Mouse (Mus musculus) heart, adult 18-20 months (tissue): ENCODE data around the gene Pxmp4. TPM values are rescaled to one million over a fixed set of nuclear protein-coding genes. Genes with fewer than 3 reads are reported as not detected.
A peak's percentile ranks its signal among the peaks of the same experiment; 100 is the strongest.

Experiments used
- DNase-seq, 2 experiments: peaks; one replicate each; pipeline ENCODE4 v3.0.0; 2021 to 2022; ENCODE audit warnings: mixed read lengths in 1 of 2
- total RNA-seq, 2 experiments: library from RNA; stranded (reverse); gene quantifications; 2 replicates each; pipeline ENCODE4 v1.2.3; 2021

Gene Pxmp4
- total RNA-seq, 2 experiments from 2014 or later, result 22.6 to 25.6 TPM

DNA sequence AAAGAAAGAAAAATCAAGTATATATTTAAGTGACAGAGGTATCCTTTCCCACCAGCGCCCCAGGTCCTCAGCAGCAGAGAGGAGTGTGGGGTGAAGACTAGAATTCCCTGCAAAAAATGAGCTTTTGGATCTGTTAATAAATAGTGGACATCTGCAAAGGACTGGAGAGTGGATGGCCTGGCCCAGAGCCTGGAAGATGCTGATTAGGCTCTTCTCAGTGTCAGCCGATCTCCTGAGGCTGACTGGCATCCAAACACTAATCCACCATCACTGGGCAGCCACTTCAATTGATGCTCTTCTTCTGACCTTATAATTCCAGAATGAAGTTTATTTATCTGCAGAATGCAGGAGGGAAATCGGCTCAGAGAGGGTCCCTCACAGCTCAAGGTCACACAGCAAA is 30.5 kb downstream of the Pxmp4 start:
- no peak for DNase-seq

DNA sequence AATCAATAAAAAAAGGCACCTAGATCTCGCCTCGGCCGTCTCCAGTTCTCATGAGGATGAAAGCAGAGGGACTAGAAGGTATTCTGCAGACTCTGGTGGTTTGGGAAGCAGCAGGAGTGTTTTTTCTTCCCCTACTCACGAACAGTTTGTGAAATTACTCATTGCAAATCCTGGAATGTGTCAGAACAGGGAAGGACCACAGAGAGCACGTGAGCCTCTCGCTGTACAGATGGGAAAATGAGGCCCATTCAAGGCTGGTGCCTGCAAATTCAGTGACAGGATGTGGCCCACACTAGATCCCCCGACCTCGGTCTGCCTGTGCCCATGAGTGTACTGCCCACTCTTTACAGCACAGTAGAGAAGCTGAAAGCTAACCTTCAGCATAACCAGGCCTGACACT is 31.5 kb downstream of the Pxmp4 start:
- DNase-seq, result no peak

DNA sequence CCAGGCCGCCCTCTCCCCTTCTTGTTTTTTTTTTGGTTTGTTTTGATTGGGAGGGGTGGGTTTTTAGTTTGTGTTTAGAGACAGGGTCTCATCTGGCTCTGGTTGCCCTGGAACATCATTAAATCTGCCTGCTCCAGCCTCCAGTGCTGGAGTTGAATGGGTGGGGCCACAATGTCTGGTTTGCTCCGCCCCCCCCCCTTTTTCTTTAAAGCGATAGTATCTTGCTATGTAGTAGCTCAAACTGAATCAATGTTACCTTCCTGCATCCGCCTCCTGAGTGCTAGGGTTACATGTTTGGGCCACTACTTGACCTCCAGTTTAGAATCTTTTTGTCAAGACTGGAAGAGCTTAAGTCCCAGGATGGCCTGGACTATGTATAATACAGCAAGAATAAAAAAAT is 32.2 kb downstream of the Pxmp4 start:
- DNase-seq, result no peak

DNA sequence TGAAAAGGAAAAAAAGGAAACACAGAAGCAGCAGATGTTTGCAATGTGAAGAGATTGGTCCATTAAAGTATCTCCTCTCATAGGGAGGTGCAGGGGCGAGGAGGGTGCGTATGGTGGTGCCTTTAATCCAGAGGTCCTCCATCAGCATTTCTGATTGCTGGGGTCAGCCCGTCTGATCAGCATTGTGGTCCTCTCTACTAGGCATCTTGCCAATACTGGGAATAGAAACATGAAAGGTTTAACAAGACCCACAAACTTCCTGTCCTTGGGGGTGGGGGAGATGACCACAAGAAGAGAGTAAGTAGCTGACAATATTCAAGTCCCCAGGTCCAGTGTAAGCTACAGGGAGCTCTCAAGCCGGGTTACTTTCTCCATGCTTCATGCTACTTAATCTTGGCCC is 32.8 kb downstream of the Pxmp4 start:
- DNase-seq, result no peak

DNA sequence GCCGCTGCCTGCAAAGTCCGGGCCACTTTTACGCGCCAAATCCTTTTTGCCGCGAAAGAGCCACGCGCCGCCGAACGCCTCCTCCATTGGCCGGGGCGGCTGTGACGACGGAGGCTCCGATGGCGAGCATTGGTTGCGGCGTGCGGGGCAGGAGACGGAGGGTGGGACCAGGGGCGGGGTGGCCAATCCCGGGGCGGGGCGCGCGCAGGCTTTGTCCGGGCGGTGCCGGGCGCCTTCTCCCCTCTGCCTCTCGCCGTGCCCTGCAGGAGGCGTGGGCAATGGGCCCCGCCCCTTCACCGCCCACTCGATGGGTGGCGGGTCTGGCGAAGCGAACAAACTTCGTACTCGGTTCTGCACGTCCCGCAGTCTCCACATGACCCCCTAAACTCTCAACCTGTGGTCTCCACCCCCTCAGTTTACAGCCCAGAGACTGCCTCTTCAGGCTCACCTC is 33.6 kb downstream of the Pxmp4 start, which contains the start of gene E2f1:
TSS of gene E2f1 (minus strand) at position 57 of the 451 bp plus-strand sequence.
- peak; percentile 91 to 96 for DNase-seq

DNA sequence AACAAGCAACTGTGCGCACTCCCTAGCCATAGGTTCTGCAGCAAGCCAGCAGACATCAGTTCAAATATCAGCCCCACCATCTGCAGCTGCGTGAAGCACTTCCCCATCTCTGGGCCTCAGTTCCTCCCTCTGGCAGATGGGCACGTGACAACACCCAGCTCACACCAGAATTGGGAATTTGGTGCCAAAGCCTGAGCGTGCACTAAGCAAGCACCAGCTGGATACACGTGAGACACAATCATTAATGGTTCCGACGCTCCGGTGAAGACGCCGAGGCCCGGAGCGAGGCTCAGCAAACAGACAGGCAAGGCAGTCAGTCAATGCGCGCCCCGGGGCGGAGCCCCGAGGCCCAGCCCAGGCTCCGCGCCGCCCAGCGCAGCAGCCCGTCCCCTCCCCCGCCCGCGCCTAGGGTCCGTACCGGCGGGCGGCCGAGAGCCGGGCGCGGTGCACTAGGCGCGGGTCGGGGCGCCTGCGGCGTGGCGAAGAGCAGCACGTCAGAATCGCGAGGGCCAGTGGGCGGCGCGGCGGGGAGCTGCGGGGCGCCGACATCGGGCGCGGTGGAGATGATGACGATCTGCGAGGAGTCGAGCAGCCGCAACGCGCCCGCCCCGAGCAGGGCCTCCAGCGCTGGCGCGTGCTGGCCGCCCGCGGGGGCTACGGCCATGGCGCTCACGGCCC is 34.3 kb downstream of the Pxmp4 start:
- DNase-seq, result peak; percentile 50 to 54

DNA sequence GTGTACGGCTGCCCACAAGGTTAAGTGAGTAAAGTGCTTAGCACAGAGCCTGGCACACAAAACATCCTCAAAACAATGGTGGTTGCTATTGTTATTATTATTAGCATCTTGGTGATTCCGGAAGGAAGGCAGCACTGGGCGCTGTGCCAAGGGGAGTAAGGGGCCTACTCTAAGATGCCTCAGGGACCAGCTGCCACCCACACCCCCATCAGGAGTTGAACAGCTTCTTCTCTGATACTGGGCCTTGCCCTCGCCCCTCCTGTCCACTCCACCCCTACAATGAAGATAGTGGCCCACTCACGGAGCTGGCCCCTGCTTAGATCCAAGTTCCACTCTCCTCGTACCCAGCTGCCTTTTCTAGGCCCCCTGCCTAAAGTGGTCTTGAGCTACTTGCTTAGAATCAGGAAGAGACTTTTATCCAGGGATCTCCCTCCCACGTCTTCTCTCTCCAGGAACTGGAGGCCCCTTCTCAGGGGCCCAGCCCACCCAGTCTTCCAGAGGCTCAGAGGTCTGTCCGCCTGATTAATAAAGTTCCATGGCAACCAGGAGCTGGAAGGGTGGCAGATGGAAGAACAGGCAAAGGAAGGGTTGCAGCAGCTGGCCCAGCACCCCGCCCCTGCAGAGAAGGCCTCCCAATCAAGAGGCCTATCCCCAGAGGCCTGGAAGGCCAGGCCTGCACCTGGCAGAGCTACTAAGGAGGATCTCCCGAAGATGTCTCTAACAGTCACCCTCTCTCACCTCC is 35.0 kb downstream of the Pxmp4 start:
- peak in 1 of 2 experiments; percentile 19 for DNase-seq

DNA sequence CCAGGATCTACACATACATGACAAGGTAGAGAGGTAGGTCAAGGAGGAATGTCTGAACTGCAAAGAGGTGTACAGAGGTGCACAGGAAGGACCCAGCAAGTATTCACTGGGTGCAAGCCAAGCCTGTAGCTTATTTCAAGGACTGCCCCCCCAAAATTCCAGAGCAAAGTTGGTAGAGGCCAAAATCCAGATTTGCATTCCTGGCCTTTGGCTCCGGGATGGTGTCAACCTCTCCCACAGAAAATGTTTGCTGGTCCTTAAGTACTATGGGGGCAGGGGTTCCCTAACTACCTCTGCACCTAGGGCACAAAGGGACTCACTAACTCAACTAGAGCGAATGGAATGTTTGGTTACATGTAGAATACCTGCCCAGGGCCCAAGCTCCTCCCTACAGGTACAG is 35.7 kb downstream of the Pxmp4 start:
- no peak for DNase-seq

DNA sequence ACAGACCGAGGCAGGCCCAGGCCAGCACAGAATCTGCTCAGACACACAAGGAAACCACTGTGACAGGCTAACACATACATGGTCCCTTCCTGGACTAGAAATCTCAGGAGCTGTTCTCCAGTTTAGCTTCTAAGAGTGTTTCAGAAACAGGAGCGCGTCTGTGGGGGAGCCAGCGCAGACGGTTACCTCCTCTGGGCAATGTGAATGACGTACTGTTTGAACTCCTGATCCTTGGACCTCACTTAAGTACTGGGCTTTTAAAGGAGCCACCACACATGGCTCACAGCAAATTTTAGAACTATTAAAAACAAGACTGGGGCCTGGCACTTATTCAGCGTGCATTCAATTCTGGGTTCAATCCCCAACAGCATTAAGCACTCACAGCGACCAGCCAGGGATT is 36.9 kb downstream of the Pxmp4 start:
- no peak for DNase-seq

DNA sequence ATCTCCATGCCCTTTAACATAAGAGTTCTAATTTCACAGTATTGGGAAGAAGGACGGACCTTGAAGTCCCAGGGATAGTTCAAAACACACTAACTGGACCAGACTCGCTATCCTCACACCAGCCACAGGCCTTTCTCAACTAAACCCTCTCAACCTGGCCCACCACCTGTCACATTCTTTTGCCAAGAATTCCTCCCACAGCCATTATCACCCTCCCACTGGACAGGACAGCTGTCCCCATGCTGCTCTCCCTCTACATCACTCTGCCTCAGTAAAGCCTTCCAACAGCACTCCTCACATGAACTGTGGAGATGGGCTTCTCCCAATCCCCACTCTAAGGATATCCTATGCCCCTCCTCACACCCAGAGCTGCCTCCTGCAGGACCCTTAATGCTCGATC is 37.9 kb downstream of the Pxmp4 start:
- DNase-seq, result no peak

DNA sequence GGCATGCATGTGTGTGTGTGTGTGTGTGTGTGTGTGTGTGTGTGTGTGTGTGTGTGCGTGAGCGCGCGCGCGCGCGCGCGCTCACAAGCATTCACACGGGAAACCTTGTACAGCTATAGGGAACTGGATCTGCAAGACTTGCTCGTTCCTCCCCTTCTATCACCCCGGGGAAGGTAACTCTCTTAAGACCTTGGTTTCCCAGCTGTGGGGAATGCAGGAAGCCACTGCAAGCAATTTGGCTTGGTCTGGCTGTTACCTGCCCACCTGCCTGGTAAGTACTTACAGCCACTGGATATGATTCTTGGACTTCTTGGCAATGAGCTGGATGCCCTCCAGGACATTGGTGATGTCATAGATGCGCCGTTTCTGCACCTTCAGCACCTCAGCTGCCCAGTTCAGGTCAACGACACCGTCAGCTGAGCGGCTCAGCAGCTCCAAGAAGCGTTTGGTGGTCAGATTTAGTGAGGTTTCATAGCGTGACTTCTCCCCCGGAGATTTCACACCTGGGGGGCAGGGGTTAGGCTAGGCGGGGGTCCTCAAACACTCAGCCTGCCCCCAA is 39.8 kb downstream of the Pxmp4 start:
- DNase-seq, result no peak

DNA sequence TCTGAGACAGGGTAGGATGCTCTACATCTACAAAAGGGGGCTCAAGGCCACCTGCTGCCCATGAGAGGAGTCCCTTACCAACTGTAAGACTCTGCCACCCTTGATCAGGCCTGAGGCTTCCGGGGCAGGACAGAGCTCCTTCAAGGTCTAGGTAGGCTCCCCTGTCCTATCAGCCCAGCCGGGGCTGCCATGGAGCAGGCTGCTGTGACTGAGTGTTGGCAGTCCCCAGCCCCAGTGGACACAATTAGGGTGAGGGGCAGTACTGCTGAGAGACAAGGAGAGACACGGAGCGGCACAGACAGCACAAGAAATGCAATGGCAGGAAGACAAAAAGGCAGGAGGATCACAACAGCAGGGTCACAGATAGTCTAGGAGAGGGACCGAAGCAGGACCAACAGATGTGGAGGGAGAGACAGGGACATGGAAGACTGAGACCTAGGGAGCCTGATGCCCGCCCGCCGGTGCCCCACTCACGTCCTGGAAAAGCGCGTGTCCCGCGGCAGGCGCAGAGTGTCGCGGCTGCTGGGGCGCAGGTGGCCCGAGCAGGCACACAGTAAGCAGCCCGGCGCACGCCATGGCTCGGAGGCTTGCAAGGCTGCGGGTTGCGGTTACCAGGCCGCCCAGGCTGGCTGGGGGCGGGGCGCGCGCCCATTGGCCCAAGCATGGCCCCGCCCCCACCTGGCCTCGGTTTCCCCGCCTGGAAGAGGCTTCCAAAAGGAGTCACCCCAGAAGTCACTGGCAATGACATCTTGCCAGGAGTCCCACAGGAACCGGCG is 45.1 kb downstream of the Pxmp4 start, which contains the start of gene Necab3:
TSS of gene Necab3 (minus strand) at position 627 of the 776 bp plus-strand sequence.
- peak in 1 of 2 experiments; percentile 27 for DNase-seq

DNA sequence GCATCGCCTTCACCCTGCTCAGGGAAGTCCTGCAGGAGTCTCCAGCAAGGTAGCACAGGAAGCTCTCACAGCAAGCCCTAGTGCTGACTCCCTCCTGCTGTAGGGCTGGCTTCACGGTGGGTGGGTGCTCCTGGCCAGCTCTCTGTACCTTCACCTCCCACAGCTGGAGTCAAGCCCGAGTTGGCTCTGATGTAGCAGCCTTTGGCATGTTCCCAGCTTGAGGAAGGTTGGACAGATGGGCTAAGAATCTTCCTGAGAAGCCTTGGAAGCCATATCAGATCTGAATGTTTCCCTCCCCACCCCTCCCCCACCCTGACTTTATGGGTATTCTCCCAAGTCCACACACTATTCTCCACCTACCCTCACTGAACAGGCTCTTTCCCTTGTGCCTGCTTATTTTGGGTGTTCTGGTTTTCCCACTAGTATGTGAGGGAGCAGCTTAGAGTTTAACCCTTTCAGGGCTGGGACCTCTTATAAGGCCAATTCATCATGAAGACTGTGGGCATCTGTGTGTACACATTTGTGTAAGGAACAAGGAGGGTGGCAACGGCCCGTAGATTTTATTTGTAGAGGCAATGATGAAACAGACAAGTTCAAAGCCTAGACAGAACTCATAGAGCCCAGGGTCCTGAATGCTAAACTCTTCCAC is 46.2 kb downstream of the Pxmp4 start:
- DNase-seq, result peak in 1 of 2 experiments; percentile 35

DNA sequence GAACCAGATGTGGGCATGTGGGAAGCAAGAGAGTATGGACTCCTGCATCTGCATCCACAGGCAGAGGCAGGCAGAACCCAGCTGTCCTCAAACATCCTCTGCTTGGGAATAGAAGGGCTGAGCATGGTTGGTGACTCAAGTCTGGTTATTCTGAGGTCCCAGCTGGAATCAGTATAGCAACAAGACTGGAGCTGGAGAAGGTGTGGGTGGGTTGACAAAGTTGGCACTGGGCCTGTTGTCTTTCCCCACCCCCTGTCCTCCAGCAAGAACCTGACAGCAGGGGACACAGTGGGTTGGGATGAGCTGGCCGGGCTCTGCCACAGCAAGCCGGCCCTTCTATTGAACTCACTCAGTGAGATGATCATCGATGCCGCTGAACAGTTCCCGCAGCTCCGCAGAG is 48.3 kb downstream of the Pxmp4 start:
- no peak for DNase-seq

DNA sequence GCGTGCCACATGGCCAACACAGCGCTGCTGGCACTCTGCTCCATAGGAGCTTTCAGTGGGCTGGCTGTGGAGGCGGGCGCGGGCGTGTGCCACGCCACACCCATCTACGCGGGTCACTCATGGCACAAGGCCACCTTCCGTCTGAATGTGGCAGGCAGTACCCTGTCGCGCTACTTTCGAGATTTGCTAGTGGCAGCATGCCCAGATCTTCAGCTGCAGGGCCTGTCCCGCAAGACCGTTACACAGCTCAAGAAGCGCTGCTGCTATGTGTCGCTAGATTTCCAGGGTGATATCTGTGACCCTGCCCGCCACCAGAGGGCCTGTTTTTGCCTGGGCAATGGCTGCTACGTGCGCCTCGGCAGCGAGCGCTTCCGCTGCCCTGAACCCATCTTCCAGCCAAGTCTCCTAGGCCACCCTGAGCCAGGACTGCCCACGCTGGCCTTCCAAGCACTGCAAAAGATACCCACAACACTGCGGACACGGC is 51.0 kb downstream of the Pxmp4 start:
- peak; percentile 71 to 75 for DNase-seq

DNA sequence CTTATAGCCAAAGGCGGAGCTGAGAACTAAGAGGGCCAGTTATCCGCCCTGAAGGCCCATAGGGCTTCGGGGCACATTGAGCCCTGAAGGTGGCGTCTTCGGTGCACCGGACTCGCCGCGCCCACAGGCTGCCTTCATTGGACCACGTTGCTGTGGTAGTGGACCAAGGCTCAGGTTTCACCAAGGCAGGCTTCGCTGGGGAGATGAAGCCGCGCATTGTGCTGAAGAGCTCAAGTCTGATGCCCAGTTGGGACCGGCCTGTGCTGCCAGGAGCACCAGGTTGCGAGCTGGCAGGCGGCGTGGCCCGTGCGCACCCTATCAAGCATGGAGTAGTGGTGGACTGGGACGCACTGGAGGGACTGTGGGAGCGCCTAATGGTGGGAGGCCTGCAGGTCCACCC is 51.6 kb downstream of the Pxmp4 start:
- DNase-seq, result no peak

DNA sequence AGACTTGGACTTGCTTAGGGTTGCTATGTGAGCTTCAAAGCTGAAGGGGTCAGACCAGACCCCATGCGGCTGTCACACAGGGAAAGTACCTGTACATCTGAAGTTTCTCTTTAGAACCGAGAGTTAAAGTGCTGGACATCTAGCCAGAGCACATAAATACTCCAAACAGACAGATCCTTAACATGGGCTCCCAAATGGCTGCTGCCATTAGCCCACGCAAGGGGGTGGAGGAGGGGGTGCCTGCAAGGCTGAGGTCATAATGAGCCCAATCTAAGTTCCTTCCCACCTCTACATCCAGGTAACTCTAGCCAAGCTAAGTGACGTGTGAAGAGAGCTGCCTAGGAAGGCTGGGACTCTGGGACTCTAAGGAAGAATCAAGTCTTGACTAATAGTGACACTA is 52.0 kb downstream of the Pxmp4 start, which contains the start of gene Actl10:
TSS of gene Actl10 (plus strand) at position 301 of the 400 bp plus-strand sequence.
- no peak for DNase-seq

DNA sequence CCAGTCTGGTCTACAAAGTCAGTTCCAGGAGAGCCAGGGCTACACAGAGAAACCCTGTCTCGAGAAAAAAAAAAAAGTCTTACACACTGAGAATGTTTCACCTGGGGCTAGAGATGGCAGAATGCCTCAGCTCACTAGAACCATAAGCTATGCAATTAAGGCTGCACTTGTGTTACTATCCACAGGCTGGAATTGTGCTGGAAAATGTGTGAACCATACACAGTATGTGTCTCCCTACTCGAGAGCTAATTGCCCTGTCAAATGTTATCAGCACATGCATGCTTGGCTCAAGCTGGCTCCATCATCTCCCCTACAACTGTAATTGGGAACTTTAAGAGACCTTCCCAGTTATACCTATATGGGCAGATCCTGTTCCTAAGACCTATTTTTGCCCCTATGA is 52.6 kb downstream of the Pxmp4 start:
- no peak for DNase-seq

DNA sequence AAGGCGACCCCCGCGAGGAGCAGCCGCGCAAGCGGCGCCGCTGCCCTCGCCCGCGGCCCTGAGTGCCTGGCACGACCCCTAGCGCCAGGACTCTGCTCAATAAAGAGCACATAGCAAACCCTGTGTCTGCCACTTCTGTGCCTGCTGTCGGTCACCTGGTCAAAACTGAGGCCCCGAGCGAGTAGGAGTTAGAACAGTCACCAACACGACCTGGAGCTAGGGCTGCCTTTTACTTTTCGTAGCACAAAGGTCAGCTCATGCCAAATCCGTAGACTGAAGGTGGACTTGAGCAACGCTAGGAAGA is 53.7 kb downstream of the Pxmp4 start:
- no peak for DNase-seq

DNA sequence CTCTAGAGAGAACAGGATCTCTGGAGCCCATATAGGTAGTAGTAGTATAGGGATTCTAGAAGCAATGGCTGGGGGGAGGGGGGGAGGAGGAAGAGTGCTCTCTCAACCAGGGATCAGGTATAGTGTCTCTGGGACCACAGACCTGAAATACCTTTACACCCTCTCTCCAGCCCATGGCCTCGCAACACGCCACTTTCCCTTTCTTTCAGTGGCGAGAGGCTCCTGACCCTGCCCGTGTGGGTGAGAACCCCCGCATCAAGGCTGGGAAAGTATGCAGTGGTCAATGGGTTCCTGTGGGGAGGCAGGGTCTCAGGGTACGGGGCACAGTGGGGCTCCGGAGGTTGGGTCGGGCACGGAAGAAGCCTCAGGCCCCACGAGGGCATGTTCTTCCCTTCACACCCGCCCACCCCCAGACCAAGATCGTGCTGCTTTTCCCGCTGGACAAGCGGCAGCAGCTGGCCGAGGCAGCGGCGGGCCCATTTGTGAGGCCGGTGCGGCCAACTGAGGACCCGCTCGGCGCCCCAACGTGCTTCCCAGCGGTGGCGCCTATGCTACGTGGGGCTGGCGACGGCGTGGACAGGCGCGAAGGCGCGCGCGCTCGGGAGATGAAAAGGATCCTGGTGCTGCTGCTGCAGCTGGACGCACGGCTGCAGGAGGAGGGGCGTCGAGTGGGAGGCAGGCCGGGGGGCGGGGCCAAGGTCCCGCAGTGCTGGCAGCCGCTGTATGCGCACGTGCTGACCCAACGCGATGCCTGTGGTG is 54.2 kb downstream of the Pxmp4 start:
- DNase-seq, result peak; percentile 59

DNA sequence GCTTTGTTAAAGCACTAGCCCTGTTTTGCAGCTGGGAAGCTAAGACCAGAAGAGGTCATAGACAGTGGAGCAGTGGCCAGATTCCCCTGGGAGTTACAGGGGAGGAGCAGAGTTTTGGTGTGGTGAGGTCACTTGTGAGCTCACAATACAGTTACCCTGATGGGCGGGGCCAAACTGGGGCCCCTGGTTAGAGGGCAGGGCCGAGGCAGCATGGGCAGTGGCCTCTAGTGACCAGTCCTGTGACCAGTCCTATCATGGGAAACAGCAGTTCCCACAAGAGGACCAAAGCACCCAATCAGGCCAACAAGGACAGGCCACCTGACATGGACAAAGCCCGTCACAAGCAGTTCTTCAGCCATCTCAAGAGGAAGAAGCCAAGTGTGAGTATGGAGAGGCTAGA is 54.8 kb downstream of the Pxmp4 start:
- DNase-seq, result peak; percentile 26 to 54
